Mouse (Mus musculus): Measurements from ENCODE around the gene Fsd1l.

Gene Fsd1l

DNA sequence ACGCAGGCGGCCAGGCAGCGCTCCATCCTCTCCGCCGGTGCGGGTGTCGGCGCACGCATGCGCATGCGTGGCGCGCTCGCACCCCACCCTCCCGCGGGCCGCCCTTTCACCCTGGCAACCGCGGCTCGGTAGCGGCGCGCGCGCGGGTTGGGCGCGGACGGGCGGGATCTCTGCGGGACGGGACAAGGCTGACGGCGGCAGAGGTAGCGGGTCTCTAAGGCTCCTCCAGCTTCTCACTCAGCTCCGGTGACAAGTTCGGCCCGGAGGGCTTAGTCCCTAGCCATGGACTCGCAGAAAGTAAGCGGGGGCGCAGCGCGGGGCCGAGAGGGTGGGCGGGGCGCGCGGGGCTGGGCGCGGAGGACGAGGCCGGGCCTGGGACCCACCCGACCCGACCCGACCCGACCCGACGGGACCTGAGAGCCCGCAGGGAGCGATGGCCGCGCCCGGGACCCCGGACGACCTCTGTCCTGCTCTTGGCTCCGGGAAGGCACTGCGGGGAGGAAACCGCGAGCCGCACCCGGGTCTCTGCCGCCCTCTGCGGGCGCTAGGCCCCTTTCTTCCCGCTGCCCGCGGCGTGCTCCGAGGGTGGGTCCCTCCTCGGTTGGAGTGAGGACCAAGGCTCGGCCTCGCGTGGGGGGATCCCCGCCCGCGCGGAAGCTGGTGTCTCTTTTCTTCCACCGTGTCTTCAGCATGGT lies at the start of gene Fsd1l:
Fsd1l (plus strand) TSS at position 156 of the 695 bp plus-strand sequence.
- DNase-seq (ENCODE audit: low spot score in 2 of 2) = peak; percentile 22 to 41

DNA sequence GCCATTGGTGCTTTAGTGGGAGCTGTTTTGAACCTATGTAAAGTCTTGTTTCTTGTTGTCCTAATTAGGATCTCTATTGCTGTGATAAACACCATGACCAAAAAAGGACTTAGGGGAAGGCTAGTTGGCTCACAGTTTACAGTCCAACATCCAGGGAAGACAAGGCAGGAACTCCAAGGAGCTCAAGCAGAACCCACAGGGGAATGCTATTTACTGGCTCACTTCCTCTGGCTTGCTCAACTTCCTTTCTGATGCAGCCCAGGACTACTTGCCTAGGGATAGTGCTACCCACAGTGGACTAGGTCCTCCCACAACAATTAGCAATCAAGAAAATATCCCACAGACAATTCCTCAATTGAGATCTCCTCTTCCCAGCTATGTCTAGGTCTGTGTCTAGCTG lies 43.6 kb upstream of the Fsd1l start:
- DNase-seq (ENCODE audit: low spot score in 2 of 2) = no peak

DNA sequence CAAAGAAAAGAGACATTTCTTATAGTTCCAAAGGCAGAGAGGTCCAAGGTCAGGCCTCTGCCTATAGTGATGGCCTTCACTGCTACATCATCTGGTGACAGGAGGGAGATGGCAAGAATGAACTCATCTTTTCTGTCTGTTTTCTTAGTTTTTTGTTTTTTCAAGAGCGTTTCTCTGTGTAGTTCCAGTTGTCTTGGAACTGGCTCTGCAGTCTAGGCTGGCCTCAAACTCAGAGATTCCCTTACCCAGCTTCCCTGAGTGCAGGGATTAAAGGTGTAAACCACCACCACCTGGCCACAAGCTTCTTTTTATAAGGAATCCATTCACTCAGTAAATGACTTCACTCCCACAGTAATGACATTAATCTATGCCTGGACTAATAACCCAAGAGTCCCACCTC lies 42.3 kb upstream of the Fsd1l start:
- no peak for DNase-seq (ENCODE audit: low spot score in 2 of 2)

DNA sequence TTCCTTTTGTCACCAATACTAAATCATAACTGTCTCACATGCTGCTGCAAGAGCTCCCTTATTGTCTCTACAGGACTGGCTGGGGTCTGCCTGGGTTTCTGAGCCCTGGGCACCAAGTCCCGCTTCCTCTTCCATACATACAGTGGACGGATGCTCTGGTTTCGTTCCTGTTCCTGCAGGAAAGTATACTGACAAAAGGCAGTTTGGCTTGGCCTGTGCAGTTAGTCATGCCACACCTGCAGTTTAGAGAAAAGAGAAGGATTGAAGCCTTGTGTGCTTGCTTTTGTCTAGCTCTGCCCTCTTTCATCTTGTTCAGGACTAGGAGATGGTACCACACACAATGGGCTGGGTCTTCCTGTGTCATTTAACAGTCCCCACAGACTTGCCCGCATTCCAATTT lies 41.8 kb upstream of the Fsd1l start:
- DNase-seq (ENCODE audit: low spot score in 2 of 2) = no peak

DNA sequence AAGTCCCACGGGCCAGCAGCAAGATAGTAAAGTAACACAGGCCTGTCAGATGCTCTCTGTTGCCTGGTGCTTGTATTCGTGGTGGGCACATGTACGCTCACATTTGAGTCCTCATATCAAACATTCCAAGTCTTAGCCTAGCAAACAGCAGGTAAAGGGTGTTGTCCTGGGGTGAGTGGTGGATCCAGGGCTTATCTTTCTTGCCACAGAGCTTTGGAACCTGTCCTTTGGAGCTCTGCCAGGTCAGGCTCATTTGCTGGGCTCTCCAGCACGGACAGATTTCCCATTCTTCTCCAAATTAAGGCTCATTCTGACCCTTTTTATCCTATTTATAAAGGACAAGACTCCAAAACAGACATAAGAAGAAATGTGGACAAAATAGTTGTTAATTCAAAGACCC lies 41.1 kb upstream of the Fsd1l start:
- DNase-seq (ENCODE audit: low spot score in 2 of 2) = no peak

DNA sequence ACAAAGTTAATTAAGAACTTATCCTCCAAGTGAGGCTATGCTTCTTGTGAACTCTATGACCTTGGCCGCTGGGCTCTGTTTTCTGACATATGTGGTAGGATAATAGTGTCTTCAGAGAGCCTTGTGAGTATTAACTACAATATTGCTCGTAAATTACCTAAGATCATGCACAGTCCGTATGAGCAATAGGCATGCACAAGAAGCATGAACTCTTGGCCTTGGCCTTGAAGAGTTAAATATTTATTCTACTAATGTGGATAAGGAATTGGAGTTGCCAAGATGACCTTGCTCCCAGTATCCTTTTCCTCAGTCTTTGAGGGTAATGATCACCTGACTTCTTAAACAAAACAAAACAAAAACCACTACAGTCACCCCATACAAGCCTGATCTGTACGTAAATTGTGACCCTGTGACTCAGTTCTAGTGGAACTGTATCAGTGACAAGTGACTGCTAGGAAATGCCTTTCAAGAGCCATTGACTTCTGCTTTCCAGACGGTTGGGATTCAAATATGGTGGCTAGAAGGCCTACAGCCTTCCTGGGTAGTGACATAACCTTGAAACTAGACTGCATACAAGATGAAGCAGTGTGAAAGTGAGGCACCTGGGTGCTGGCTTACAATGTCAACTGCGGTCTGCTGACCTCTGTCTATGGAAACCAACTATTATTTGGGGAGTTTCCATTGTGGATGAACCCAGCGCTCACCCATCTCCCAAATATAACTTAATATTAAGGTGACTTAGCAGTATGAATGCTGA lies 40.4 kb upstream of the Fsd1l start:
- no peak for DNase-seq (ENCODE audit: low spot score in 2 of 2)

DNA sequence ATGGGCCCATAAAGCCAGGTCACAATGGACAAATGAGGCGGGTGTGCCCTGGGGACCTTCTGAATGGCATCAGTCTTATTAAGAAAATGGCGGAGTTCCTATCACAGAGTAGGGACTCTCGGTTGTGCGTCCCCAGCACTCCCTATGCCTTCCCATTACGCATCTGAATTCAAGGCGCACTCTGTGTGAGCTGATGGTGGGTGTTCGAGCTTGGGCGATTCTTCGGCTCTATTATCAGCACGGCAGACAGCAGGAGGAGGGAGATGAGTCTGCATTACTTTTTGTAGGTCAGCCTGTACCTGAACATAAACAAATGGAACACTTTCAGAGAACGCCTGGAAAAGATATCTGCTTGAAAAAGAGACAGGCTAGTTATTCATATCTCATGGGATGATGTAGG lies 39.7 kb upstream of the Fsd1l start:
- DNase-seq (ENCODE audit: low spot score in 2 of 2) = no peak

DNA sequence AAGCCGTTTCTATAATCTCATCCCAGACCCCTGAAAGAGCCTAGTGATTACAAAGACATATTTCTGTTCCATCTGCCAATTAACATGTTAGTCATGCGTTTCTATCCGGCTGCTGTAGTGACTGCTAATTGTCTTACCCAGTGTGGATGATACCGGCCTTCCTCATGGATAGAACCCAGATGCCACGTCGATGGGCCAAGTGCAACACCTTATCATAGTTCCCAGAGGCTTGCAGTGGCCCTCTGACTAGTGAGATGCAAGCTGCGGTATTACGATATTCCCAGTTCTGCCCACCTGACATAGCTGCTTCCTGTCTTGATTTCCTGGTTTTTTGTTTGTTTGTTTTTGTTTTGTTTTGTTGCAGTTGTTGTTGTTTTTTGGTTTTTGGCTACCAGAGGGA lies 39.3 kb upstream of the Fsd1l start:
- DNase-seq (ENCODE audit: low spot score in 2 of 2) = no peak

DNA sequence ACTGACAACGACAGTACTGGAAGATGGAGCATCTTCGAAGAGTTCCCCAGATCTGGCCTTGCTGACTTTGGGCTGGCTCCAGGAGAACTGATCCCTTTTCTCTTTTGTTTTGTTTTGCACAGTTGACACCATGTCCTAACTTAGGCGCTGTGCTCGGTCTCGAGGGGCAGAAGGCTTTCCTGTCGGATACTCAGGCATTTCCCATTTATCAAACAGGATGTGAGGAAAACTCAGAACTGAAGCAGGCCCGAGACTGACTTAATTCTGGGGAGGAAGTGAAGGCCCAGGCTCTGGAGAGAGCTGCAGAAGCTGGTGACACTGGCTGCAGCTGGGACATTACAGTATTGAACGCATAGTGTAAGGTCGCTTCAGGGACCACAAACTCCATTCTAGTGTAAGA lies 38.9 kb upstream of the Fsd1l start:
- DNase-seq (ENCODE audit: low spot score in 2 of 2) = no peak

DNA sequence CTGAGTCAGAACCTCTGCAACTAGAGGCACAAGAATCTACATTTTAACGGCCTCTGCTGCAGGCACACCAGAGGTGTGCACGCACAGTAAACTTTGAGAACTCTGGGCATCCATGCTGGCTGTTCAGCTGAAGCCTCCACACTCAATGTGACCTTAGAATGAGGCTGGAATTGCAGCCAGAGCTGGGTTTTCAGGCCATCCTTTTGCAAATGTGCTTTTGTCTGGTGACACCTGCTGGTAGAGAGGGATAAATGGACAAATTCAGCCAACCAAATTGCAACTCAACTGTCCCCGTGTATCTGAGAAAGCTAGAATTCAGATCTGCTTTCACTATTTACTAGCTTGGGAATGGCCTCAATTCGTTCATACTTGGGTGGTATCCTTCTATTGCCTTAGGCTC lies 37.1 kb upstream of the Fsd1l start:
- peak in 1 of 2 experiments; percentile 1 for DNase-seq (ENCODE audit: low spot score in 2 of 2)

DNA sequence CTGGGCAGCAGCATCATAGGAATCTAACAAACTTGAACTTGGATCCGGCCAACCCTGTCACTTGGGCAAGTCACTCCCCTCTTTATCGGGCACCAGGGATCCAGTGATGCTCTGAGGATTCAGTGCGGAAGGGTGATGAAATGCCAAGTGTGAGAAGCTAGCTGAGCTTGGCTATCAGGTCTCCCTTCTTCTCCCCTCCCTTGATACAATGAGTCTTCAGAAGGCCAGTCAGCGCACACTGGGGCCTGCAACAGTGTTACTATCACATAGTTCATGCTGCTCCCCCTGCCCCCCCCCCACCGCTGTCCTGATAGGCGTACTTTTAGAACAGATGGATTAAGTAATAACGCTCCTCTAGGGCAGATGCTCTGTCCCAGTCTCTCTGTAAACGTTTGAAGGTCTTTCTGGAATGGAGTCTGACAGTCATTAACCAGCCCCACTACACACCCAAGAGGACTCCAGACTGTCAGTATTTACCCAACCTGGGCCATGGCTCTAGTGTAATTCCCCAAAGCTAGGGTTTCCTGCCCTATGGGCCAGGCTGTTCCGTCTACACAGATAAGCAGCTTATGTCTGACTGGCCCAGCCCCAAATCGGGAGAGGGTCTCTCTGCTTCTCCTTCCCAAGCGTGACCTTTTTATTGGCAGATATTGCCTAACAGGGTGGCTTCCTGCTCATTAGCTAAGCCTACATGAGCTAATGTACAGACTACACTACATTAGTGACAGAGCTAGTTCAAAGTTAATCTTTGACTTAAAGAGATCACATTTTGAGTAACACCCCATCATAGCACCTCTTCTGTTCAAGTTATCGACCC lies 35.8 kb upstream of the Fsd1l start:
- DNase-seq (ENCODE audit: low spot score in 2 of 2) = no peak

DNA sequence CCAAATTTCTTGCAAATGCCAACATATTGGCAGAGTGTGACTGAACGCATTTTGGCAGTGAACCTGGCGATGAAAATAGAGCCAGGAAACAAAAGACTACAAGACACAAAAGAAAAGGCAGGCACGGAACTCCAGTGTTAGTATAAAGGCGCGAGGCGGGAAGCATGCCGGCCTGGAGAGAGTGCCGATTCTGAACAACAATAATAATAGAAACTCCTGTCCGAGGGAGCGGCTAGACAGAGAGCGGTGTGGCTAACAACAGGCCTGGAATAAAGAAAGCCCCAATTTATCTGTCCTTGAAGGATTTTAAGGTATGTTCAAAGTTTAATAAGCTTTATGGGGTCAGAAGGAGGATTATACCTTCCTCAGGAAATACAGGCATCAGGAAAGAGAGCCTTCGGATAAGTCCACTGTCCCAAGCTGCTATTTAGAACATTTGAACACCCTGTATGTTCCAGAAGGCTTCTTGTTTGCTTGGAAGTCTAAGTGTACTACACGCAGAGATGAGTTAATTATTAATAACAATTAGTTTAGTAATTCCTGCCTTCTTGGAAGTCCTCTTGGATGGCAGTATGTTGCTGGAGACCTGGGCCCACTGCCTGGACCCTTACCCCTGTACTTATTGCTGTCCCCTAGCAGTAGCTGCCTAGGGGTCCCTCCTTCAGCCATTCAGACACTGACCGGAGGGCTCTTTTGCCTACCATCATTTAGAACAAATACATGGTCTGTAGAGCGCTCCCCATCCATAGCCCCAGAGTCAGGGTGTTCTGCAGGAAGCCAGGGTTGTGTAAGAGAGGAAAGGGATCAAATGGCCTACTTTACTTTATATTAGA lies 35.0 kb upstream of the Fsd1l start:
- DNase-seq (ENCODE audit: low spot score in 2 of 2) = no peak

DNA sequence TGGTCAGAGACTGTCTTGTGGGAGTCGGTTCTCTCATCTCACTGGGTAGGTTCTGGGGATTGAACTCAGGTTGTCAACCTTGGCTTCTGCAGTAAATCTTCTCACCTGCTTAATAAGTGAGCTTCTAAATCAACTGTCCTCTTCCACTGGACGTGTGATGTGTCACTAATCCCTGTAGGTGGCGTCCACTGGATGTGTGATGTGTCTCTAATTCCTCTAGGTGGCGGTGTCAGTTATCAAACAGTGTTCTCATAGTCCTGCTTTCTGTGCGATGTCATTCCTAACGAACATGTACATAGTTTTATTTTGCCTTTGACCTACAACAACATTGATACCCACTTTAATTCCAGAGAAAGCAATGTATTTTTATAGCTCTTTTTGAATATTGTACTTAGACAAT lies 30.8 kb upstream of the Fsd1l start:
- no peak for DNase-seq (ENCODE audit: low spot score in 2 of 2)

DNA sequence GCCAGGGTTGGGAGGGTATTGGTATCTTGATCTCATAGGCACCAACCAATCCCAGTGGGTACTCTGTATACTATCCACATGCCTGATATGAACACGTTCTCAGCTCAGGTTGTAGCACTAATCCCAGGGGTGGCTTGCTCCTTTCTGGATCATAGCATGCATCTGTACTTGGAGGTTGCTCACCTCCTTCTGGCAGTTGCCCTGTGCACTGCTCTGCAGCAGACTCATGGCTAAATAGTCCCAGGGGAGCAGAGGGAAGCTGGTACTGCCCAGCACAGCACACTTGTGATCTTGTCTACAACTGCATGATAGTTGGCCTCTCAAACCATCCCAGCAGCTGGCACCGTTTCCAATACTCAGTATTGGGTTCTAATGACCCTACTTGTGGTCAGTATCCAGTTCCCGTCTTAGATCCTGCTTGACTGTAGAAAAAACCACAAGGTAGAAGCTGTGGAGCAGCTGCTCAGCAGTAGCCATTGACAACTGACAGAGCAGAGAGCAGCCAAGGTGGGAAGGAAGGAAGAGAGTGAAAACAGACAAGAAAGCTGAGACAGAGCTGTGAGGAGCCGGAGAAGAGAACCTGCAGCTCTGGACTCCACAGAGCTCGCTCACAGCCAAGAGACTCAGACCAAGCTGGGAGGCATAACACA lies 16.6 kb upstream of the Fsd1l start:
- no peak for DNase-seq (ENCODE audit: low spot score in 2 of 2)

DNA sequence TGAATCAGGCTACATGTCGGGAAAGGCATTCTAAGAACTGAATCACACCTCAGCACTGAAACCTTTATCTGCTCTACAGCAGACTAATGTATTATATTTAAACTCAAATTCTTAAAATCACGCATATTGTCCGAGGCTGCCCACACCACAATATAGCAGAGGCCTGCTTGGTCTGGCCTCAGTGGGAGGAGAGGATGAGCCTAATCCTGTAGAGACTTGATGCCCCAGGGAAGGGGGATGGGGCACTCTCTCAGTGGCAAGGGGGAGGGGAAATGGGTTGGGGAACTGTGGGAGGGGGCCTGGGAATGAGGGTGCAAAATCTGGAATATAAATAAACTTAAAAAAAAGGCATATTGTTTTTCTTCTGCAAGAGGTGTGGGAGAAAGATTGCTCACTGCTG lies 13.3 kb upstream of the Fsd1l start:
- DNase-seq (ENCODE audit: low spot score in 2 of 2) = no peak

DNA sequence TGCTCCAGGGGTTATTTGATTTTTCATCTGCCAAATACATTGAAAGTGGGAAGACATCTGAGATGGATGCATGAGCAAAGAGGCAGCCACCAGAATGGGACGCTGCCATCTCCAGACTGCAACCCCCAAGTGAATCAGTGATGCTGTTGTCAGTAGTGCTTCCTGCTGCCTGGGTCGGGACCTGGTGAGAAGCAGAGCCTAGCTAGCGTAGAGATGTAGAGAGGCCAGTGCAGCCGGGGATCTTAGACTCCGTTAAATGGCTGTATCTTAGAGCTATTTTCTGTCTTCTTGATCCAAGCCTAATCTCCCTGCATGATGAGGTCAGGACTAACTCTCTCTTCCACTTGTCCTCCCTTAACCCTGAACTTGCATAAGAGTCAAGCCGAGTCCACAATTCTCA lies 11.2 kb upstream of the Fsd1l start:
- no peak for DNase-seq (ENCODE audit: low spot score in 2 of 2)

DNA sequence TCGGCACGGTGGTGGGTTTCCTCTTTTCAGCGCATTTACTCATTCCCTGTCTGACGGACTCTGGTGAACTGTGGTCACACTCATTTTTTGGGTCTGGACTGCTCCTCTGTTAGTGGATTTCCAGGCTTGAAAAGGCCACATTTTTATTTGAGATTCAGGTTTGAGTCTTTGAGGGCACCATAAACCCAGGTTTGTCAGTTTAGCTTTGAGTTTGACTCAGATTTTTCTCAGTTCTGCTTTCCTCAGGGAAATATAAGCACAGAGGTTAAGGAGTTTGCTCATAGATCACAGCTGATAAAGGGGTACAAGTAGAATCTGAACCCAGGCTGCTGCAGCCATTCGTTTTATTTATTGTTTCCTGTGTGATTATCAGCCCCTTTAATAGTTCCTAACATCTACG lies 10.2 kb upstream of the Fsd1l start:
- DNase-seq (ENCODE audit: low spot score in 2 of 2) = no peak

DNA sequence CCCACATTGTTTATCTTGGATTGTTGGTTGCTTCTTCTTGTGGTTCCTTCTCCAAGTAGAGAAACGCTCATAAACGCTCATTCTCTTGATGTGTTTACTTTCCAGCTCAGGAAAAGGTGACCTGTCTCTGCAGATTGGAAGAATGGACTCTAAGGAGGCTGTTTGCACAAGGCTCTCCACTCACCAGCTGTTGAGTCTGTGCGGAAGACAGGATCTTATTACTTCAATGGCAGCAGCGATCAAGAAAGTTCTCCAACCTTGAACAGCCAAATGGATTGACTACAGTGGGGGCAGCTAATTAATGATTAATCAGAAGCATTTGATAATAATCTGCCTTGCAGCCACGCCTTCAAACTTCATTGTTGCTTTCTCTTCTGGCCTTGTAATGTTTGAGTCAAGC lies 9.8 kb upstream of the Fsd1l start:
- no peak for DNase-seq (ENCODE audit: low spot score in 2 of 2)

DNA sequence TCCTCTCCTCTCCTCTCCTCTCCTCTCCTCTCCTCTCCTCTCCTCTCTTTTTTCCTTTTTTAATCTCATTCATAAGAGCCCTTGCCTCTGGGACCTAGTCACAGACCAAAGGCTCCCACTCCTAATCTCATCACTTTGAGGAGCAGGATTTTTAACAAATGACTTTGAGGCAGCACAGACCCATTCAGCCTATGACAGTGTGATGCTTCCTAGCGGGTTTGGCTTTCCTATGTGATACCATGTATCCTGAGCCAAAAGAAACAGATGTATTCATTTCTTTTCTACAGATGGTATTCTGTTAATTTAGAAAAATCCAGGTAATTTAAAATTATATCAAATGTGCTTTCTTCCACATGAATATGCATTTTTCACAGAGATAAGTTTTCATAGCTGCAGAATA lies 7.6 kb upstream of the Fsd1l start:
- DNase-seq (ENCODE audit: low spot score in 2 of 2) = no peak

DNA sequence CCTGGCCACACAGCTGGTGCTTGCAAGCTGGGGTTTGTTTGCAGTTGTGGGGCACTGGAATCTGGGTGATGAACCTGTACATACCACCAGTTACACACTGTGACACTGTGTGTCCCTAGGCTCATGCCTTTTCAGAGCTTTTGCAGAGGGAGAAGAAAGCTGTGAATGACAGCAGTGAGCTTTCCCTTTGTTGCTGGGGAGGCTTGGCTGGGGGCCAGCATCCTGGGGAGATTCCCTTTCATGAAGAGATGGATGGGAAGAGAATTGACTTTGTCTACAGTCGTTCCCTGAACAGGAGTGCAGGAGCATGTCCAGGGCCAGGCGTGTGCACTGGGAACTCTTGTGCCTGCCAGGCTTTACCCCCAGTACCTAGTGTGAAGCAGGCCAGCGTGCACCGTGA lies 6.5 kb upstream of the Fsd1l start:
- no peak for DNase-seq (ENCODE audit: low spot score in 2 of 2)

DNA sequence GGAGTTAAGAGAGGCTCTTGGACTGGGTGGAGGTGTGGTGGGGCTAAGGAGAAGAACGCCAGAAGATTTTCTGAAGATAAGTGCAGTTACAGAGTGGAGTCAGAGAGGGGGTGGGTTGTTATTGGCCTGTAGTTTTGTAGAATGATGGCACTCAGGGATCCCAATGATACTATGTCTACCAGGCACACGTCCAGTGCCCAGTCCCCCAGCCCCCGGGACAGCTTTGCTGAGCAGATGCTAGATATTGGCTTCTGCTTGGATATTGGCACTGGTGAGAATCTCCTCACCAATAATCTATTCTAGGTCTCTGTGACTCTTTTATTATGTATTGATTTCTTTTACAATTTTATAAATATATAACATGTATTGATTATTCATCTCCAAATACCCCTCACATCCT lies 6.0 kb upstream of the Fsd1l start:
- no peak for DNase-seq (ENCODE audit: low spot score in 2 of 2)

All from spleen, postnatal 14 days (tissue).